Mouse (Mus musculus): Measurements from ENCODE around the gene Atxn1. TPM values are rescaled to one million over a fixed set of nuclear protein-coding genes. Genes with fewer than 3 reads are reported as not detected.

Atxn1 gene
- polyA plus RNA-seq, 1 experiment: 34.1 TPM

GRCm38 (mm10) chr13:45721621-45722020 lies 243.2 kb downstream of the Atxn1 start:
- Histone ChIP-seq H3K4me1 (ENCODE audit: control insufficient read depth, insufficient read depth, low read length) (peaks cover 10% of the 10 kb centered on the region), H3K4me3 (ENCODE audit: insufficient read depth, low read length) (no peak overlapping the region), H3K27ac (ENCODE audit: insufficient read depth, low read length) (no peak overlapping the region)
- TF ChIP-seq POLR2A (IDR thresholded peaks at IDR 0.05; ENCODE audit: extremely low read depth, insufficient read depth, low read length) (no peak), CTCF (IDR thresholded peaks at IDR 0.05; ENCODE audit: extremely low read depth, insufficient read depth, low read length) (no peak)

- TF ChIP-seq CTCF (IDR thresholded peaks at IDR 0.05; ENCODE audit: extremely low read depth, insufficient read depth, low read length) (no peak), POLR2A (IDR thresholded peaks at IDR 0.05; ENCODE audit: extremely low read depth, insufficient read depth, low read length) (no peak)
- no peak overlapping the region for H3K27ac ChIP-seq (ENCODE audit: insufficient read depth, low read length)
- no peak overlapping the region for H3K4me3 ChIP-seq (ENCODE audit: insufficient read depth, low read length)
- H3K4me1 ChIP-seq (ENCODE audit: control insufficient read depth, insufficient read depth, low read length): peaks cover 2% of the 10 kb centered on the region
These were observed 246.0 kb downstream of the Atxn1 start for GRCm38 (mm10) chr13:45718850-45719249.

GRCm38 (mm10) chr13:45715583-45716180 lies 249.1 kb downstream of the Atxn1 start:
- H3K27ac ChIP-seq (ENCODE audit: insufficient read depth, low read length): no peak overlapping the region
- H3K4me1 ChIP-seq (ENCODE audit: control insufficient read depth, insufficient read depth, low read length): no peaks in the 10 kb centered on the region
- H3K4me3 ChIP-seq (ENCODE audit: insufficient read depth, low read length): no peak overlapping the region
- no peak for TF ChIP-seq POLR2A (IDR thresholded peaks at IDR 0.05; ENCODE audit: extremely low read depth, insufficient read depth, low read length)
- TF ChIP-seq CTCF (IDR thresholded peaks at IDR 0.05; ENCODE audit: extremely low read depth, insufficient read depth, low read length): no peak

GRCm38 (mm10) chr13:45710041-45710440 lies 254.8 kb downstream of the Atxn1 start:
- TF ChIP-seq CTCF (IDR thresholded peaks at IDR 0.05; ENCODE audit: extremely low read depth, insufficient read depth, low read length): no peak
- no peak for TF ChIP-seq POLR2A (IDR thresholded peaks at IDR 0.05; ENCODE audit: extremely low read depth, insufficient read depth, low read length)

GRCm38 (mm10) chr13:45709402-45709801 lies 255.4 kb downstream of the Atxn1 start:
- Histone ChIP-seq H3K27ac (ENCODE audit: insufficient read depth, low read length) (no peak overlapping the region), H3K4me1 (ENCODE audit: control insufficient read depth, insufficient read depth, low read length) (0 out of 2 replicates have a peak, but pooled peaks cover 3% of the 10 kb centered on the region), H3K4me3 (ENCODE audit: insufficient read depth, low read length) (no peak overlapping the region)
- no peak for TF ChIP-seq POLR2A (IDR thresholded peaks at IDR 0.05; ENCODE audit: extremely low read depth, insufficient read depth, low read length)
- TF ChIP-seq CTCF (IDR thresholded peaks at IDR 0.05; ENCODE audit: extremely low read depth, insufficient read depth, low read length): no peak

More at GRCm38 (mm10) chr13:45710041-45710440, 254.8 kb downstream of the Atxn1 start:
- 0 out of 2 replicates have a peak, but pooled peaks cover 3% of the 10 kb centered on the region for H3K4me1 ChIP-seq (ENCODE audit: control insufficient read depth, insufficient read depth, low read length)
- H3K4me3 ChIP-seq (ENCODE audit: insufficient read depth, low read length): no peak overlapping the region
- H3K27ac ChIP-seq (ENCODE audit: insufficient read depth, low read length): peak overlapping the region; percentile 23

- TF ChIP-seq CTCF (IDR thresholded peaks at IDR 0.05; ENCODE audit: extremely low read depth, insufficient read depth, low read length): no peak
- TF ChIP-seq POLR2A (IDR thresholded peaks at IDR 0.05; ENCODE audit: extremely low read depth, insufficient read depth, low read length): no peak
- Histone ChIP-seq H3K4me3 (ENCODE audit: insufficient read depth, low read length) (no peak overlapping the region), H3K27ac (ENCODE audit: insufficient read depth, low read length) (no peak overlapping the region), H3K4me1 (ENCODE audit: control insufficient read depth, insufficient read depth, low read length) (peaks cover 3% of the 10 kb centered on the region; the same call in 1 of the 2 replicates)
These were observed 263.5 kb downstream of the Atxn1 start for GRCm38 (mm10) chr13:45701296-45701790.

- peaks cover 3% of the 10 kb centered on the region; the same call in 1 of the 2 replicates for H3K4me1 ChIP-seq (ENCODE audit: control insufficient read depth, insufficient read depth, low read length)
- H3K4me3 ChIP-seq (ENCODE audit: insufficient read depth, low read length): no peak overlapping the region
- H3K27ac ChIP-seq (ENCODE audit: insufficient read depth, low read length): no peak overlapping the region
- no peak for TF ChIP-seq POLR2A (IDR thresholded peaks at IDR 0.05; ENCODE audit: extremely low read depth, insufficient read depth, low read length)
- no peak for TF ChIP-seq CTCF (IDR thresholded peaks at IDR 0.05; ENCODE audit: extremely low read depth, insufficient read depth, low read length)
These were observed 265.8 kb downstream of the Atxn1 start for GRCm38 (mm10) chr13:45698982-45699381.

- H3K4me1 ChIP-seq (ENCODE audit: control insufficient read depth, insufficient read depth, low read length): peaks cover 12% of the 10 kb centered on the region
- H3K4me3 ChIP-seq (ENCODE audit: insufficient read depth, low read length): no peak overlapping the region
- H3K27ac ChIP-seq (ENCODE audit: insufficient read depth, low read length): no peak overlapping the region
- TF ChIP-seq CTCF (IDR thresholded peaks at IDR 0.05; ENCODE audit: extremely low read depth, insufficient read depth, low read length) (peak; percentile 30; the same call in 1 of the 2 replicates), POLR2A (IDR thresholded peaks at IDR 0.05; ENCODE audit: extremely low read depth, insufficient read depth, low read length) (no peak)
These were observed 268.8 kb downstream of the Atxn1 start for GRCm38 (mm10) chr13:45696009-45696408.

GRCm38 (mm10) chr13:45694921-45695437 lies 269.8 kb downstream of the Atxn1 start:
- Histone ChIP-seq H3K4me3 (ENCODE audit: insufficient read depth, low read length) (no peak overlapping the region), H3K27ac (ENCODE audit: insufficient read depth, low read length) (no peak overlapping the region), H3K4me1 (ENCODE audit: control insufficient read depth, insufficient read depth, low read length) (peaks cover 17% of the 10 kb centered on the region)
- TF ChIP-seq CTCF (IDR thresholded peaks at IDR 0.05; ENCODE audit: extremely low read depth, insufficient read depth, low read length): no peak
- no peak for TF ChIP-seq POLR2A (IDR thresholded peaks at IDR 0.05; ENCODE audit: extremely low read depth, insufficient read depth, low read length)

- H3K27ac ChIP-seq (ENCODE audit: insufficient read depth, low read length): no peak overlapping the region
- TF ChIP-seq POLR2A (IDR thresholded peaks at IDR 0.05; ENCODE audit: extremely low read depth, insufficient read depth, low read length) (no peak), CTCF (IDR thresholded peaks at IDR 0.05; ENCODE audit: extremely low read depth, insufficient read depth, low read length) (no peak)
- peaks cover 19% of the 10 kb centered on the region for H3K4me1 ChIP-seq (ENCODE audit: control insufficient read depth, insufficient read depth, low read length)
- no peak overlapping the region for H3K4me3 ChIP-seq (ENCODE audit: insufficient read depth, low read length)
These were observed 270.9 kb downstream of the Atxn1 start for GRCm38 (mm10) chr13:45693953-45694352.

Data from cortical plate, adult 2 months (tissue).